Mouse (Mus musculus): ENCODE measurements around the gene Atp23. TPM values are rescaled to one million over a fixed set of nuclear protein-coding genes. Genes with fewer than 3 reads are reported as not detected.

Gene Atp23
- polyA plus RNA-seq (2015; fragmentation: Nextera tagmentation; extraction: Ambion mirVana), result 9.1 and 9.2 TPM in 2 replicates

DNA sequence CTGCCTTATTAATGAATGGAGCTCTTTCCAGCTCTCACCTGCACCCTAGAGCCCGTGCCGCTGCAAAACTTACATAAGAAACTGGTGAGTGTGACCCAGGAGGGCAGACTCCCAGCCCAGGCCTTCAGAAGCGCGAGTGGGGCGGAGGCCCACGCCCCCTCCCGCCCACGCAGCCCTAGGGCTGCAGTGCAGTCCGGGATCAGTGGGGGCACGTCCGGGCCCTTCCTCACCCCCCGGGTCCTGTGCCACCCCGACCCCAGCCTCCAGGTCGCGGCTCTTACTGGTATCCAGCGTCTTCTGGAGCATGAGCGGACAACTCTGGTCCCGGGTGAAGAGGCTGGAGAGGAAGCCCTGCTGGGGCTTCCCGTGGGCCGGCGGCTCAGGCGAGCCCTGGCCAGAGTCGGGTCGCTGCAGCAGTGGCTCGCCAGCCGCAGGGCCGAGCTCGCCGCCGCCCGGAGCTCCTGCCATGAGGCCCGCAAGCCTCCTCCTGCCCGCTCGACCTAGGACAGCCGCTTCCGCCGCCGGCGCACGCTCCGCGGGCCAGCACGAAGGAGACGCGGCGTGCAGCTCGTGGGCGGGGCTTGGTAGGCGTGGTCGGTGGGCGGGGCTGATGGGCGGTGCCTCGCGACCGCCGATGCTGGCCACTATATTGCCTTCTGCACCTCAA lies at the start of gene Atp23:
Gene Atp23 (minus strand): TSS at position 535 of the 667 bp plus-strand sequence.
- ATAC-seq, result peak; percentile 87
- Histone ChIP-seq H3K36me3 (peaks cover 11% of the 10 kb centered on the region), H3K4me2 (replicated peaks) (peak within 1 kb of the TSS; percentile 94), H3K4me1 (replicated peaks) (peaks cover 15% of the 10 kb centered on the region), H3K27me3 (no peaks in the 10 kb centered on the region), H3K4me3 (replicated peaks) (peak within 1 kb of the TSS; percentile 59), H3K9ac (replicated peaks) (peak within 1 kb of the TSS; percentile 71), H3K27ac (no peak within 1 kb of the TSS), H3K9me3 (no peaks in the 10 kb centered on the region)
- under 1% methylated on average over 55 of the region's 56 CpGs for WGBS

DNA sequence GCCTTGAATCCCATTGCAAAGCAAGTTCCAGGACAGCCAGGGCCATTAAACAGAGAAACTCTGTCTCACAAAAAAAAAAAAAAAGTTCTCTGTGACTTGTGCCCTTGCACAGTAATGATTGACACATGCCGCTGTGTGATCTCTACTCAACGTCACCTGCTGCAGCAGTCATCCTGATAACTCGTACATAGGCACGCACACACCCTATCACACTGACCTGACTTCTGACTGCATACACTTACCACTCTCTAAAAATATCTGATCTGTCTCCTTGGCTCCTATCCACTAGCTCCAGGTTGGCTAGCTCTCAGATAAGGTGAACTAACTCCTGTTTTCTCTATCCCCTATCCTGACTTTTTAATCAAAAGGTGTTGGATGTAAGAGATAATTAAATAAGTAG lies 49.4 kb upstream of the Atp23 start:
- H3K4me2 ChIP-seq (replicated peaks), result no peak overlapping the region
- H3K9ac ChIP-seq (replicated peaks), result no peak overlapping the region
- H3K4me1 ChIP-seq (replicated peaks), result no peaks in the 10 kb centered on the region
- H3K27ac ChIP-seq, result no peak overlapping the region
- H3K4me3 ChIP-seq (replicated peaks), result no peak overlapping the region
- no peaks in the 10 kb centered on the region for H3K27me3 ChIP-seq
- no peak for ATAC-seq
- WGBS, result 87% methylated on average over 4 of the region's 4 CpGs
- H3K9me3 ChIP-seq, result 0 out of 2 replicates have a peak, but pooled peaks cover 11% of the 10 kb centered on the region
- no peaks in the 10 kb centered on the region for H3K36me3 ChIP-seq

GRCm38 (mm10) chr10:126949824-126950223 lies 48.7 kb upstream of the Atp23 start:
- no peak overlapping the region for H3K4me3 ChIP-seq (replicated peaks)
- no peaks in the 10 kb centered on the region for H3K36me3 ChIP-seq
- no peaks in the 10 kb centered on the region for H3K4me1 ChIP-seq (replicated peaks)
- ATAC-seq, result no peak
- no peaks in the 10 kb centered on the region for H3K27me3 ChIP-seq
- no peak overlapping the region for H3K9ac ChIP-seq (replicated peaks)
- 80% methylated on average over 5 of the region's 5 CpGs for WGBS
- no peak overlapping the region for H3K4me2 ChIP-seq (replicated peaks)
- H3K27ac ChIP-seq, result no peak overlapping the region
- 0 out of 2 replicates have a peak, but pooled peaks cover 12% of the 10 kb centered on the region for H3K9me3 ChIP-seq

- Histone ChIP-seq H3K4me2 (replicated peaks) (no peak overlapping the region), H3K27ac (no peak overlapping the region), H3K27me3 (no peaks in the 10 kb centered on the region), H3K9me3 (0 out of 2 replicates have a peak, but pooled peaks cover 9% of the 10 kb centered on the region), H3K9ac (replicated peaks) (no peak overlapping the region), H3K36me3 (no peaks in the 10 kb centered on the region), H3K4me1 (replicated peaks) (no peaks in the 10 kb centered on the region), H3K4me3 (replicated peaks) (no peak overlapping the region)
- ATAC-seq, result no peak
- WGBS, result 93% methylated on average over 5 of the region's 5 CpGs
Measured at GRCm38 (mm10) chr10:126945531-126945930, 44.4 kb upstream of the Atp23 start.

DNA sequence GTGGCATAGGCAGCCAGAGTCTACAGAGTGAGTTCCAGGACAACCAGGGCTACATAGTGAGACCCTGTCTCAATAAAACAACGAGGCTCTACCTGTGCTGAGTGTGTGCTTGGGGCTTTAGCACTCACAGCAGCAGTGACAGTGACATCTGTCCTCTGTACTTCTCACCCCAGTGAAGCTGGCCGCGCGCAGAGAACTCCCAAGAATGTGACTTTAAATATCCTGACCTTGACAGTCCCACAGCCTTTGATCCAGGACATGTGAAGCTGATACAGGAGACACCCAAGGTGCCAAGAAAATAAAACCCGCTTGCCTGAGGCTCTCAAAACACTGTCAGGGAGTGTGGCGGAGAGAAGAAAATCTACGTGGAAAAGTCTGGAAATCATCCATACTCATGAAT lies 39.8 kb upstream of the Atp23 start:
- Histone ChIP-seq H3K27ac (no peak overlapping the region), H3K36me3 (no peaks in the 10 kb centered on the region), H3K4me1 (replicated peaks) (no peaks in the 10 kb centered on the region; the same call in 1 of the 2 replicates), H3K9ac (replicated peaks) (no peak overlapping the region), H3K27me3 (no peaks in the 10 kb centered on the region), H3K4me3 (replicated peaks) (no peak overlapping the region), H3K9me3 (0 out of 2 replicates have a peak, but pooled peaks cover 7% of the 10 kb centered on the region), H3K4me2 (replicated peaks) (no peak overlapping the region)
- WGBS, result 77% methylated on average over 7 of the region's 7 CpGs
- ATAC-seq, result no peak

GRCm38 (mm10) chr10:126935556-126936381 lies 34.6 kb upstream of the Atp23 start:
- H3K4me2 ChIP-seq (replicated peaks), result no peak overlapping the region
- H3K27ac ChIP-seq, result no peak overlapping the region
- H3K4me3 ChIP-seq (replicated peaks), result no peak overlapping the region
- WGBS, result 63% methylated on average over 18 of the region's 18 CpGs
- no peaks in the 10 kb centered on the region for H3K27me3 ChIP-seq
- no peak overlapping the region for H3K9ac ChIP-seq (replicated peaks)
- no peaks in the 10 kb centered on the region for H3K36me3 ChIP-seq
- H3K9me3 ChIP-seq, result 0 out of 2 replicates have a peak, but pooled peaks cover 2% of the 10 kb centered on the region
- ATAC-seq, result no peak
- H3K4me1 ChIP-seq (replicated peaks), result peaks cover 15% of the 10 kb centered on the region

- no peak overlapping the region for H3K9ac ChIP-seq (replicated peaks)
- H3K36me3 ChIP-seq, result no peaks in the 10 kb centered on the region
- 0 out of 2 replicates have a peak, but pooled peaks cover 2% of the 10 kb centered on the region for H3K9me3 ChIP-seq
- 88% methylated on average over 8 of the region's 8 CpGs for WGBS
- H3K27ac ChIP-seq, result no peak overlapping the region
- H3K4me3 ChIP-seq (replicated peaks), result no peak overlapping the region
- H3K4me2 ChIP-seq (replicated peaks), result no peak overlapping the region
- H3K27me3 ChIP-seq, result no peaks in the 10 kb centered on the region
- H3K4me1 ChIP-seq (replicated peaks), result peaks cover 22% of the 10 kb centered on the region
- ATAC-seq, result no peak
Measured at GRCm38 (mm10) chr10:126935121-126935520, 34.0 kb upstream of the Atp23 start.

DNA sequence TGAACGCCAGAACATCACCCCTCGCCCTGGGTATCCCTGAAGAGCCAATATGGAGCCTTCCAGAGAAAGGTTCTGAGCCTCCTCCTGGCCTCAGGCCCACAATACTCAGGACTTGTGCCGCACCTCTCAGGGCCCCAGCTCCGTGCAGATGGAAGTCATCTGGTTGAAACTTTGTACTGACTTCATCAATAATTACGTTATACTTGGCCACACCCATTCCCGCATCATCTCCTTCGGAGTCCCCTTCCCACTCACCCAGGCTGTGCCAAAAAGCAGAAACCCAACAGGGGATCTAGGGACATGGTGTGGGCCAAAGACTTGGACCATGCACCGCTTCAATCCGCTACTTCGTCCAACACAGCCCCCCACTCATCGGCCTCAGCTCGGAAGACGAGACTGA lies 33.4 kb upstream of the Atp23 start:
- no peak overlapping the region for H3K27ac ChIP-seq
- H3K27me3 ChIP-seq, result peaks cover 2% of the 10 kb centered on the region; the same call in 1 of the 2 replicates
- WGBS, result 93% methylated on average over 13 of the region's 13 CpGs
- H3K4me3 ChIP-seq (replicated peaks), result no peak overlapping the region
- no peak overlapping the region for H3K4me2 ChIP-seq (replicated peaks)
- no peak for ATAC-seq
- no peaks in the 10 kb centered on the region for H3K36me3 ChIP-seq
- no peak overlapping the region for H3K9ac ChIP-seq (replicated peaks)
- H3K4me1 ChIP-seq (replicated peaks), result peaks cover 27% of the 10 kb centered on the region
- H3K9me3 ChIP-seq, result 0 out of 2 replicates have a peak, but pooled peaks cover 2% of the 10 kb centered on the region

DNA sequence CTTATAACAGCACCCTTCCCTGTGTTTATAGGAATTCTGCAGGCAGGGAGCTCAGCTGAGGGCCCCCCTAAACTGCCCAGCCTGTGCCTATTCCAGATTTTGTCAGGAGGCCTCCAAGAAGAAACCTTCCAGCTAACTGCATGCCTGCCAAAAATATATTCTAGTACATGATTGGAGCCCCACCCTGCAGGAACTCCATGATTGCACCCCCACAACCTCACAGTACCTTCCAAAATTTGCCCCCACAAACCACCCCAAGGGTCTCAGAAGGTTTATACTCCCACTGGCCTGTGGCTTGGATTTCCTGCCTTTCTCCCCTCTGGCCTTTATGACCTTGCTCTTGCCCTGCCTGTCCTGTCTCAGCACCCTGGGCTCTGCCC lies 30.6 kb upstream of the Atp23 start:
- Histone ChIP-seq H3K4me2 (replicated peaks) (no peak overlapping the region), H3K4me3 (replicated peaks) (no peak overlapping the region), H3K9ac (replicated peaks) (no peak overlapping the region), H3K27ac (0 out of 2 replicates have a peak overlapping the region, but pooled peaks have one; percentile 77), H3K36me3 (no peaks in the 10 kb centered on the region), H3K27me3 (peaks cover 16% of the 10 kb centered on the region), H3K4me1 (replicated peaks) (peaks cover 55% of the 10 kb centered on the region), H3K9me3 (no peaks in the 10 kb centered on the region)
- no peak for ATAC-seq

GRCm38 (mm10) chr10:126931123-126931759 lies 30.1 kb upstream of the Atp23 start:
- H3K9ac ChIP-seq (replicated peaks), result no peak overlapping the region
- H3K4me1 ChIP-seq (replicated peaks), result peaks cover 55% of the 10 kb centered on the region
- no peak overlapping the region for H3K4me3 ChIP-seq (replicated peaks)
- no peak overlapping the region for H3K4me2 ChIP-seq (replicated peaks)
- 59% methylated on average over 8 of the region's 8 CpGs for WGBS
- H3K9me3 ChIP-seq, result no peaks in the 10 kb centered on the region
- peak overlapping the region; percentile 77 for H3K27ac ChIP-seq
- no peaks in the 10 kb centered on the region for H3K36me3 ChIP-seq
- H3K27me3 ChIP-seq, result peaks cover 16% of the 10 kb centered on the region
- no peak for ATAC-seq

- H3K9me3 ChIP-seq, result no peaks in the 10 kb centered on the region
- peaks cover 22% of the 10 kb centered on the region for H3K27me3 ChIP-seq
- H3K4me3 ChIP-seq (replicated peaks), result no peak overlapping the region
- H3K36me3 ChIP-seq, result no peaks in the 10 kb centered on the region
- peaks cover 52% of the 10 kb centered on the region for H3K4me1 ChIP-seq (replicated peaks)
- peak overlapping the region; percentile 9; the same call in 1 of the 2 replicates for H3K4me2 ChIP-seq (replicated peaks)
- ATAC-seq, result no peak
- 24% methylated on average over 15 of the region's 15 CpGs for WGBS
- peak overlapping the region; percentile 77 for H3K27ac ChIP-seq
- peak overlapping the region; percentile 49 for H3K9ac ChIP-seq (replicated peaks)
Measured at GRCm38 (mm10) chr10:126930270-126931121, 29.3 kb upstream of the Atp23 start.
